8 mouse cellular contexts compared by ENCODE assay signal in genomic region chr4:126753268-126754230, GRCm38 (mm10). TPM values are rescaled to one million over a fixed set of nuclear protein-coding genes. Genes with fewer than 3 reads are reported as not detected.
A peak's percentile ranks its signal among the peaks of the same experiment; 100 is the strongest.
DNase-seq lines count a peak whose midpoint lies in the region; ATAC-seq and TF ChIP-seq lines count a peak whose summit lies in the region.

TSS of gene Ncdn (minus strand) at chr4:126753438.
TSS of gene AU040320 (plus strand) at chr4:126753544.

- H3K4me3 ChIP-seq in bone marrow, adult 2 months (replicated peaks; ENCODE audit: control insufficient read depth, low read depth, low read length), result peak within 1 kb of the TSS; percentile 94
- peak within 1 kb of the TSS; percentile 91 for H3K4me3 ChIP-seq in embryonic facial prominence, embryonic 15.5 days (replicated peaks)
- H3K4me3 ChIP-seq in kidney, embryonic 15.5 days (replicated peaks), result peak within 1 kb of the TSS; percentile 96

- WGBS in bone marrow, adult 2 months, result under 1% methylated on average over 71 of the region's 71 CpGs
- WGBS in embryonic facial prominence, embryonic 15.5 days, result under 1% methylated on average over 66 of the region's 71 CpGs
- WGBS in kidney, embryonic 15.5 days, result under 1% methylated on average over 71 of the region's 71 CpGs

- DNase-seq in 416B (ENCODE audit: low read depth) (peak; percentile 97), liver (peak; percentile 96)
- peak; percentile 96 to 97 for DNase-seq in heart, adult 9 months (ENCODE audit: low spot score in 2 of 2)
- DNase-seq in spleen, postnatal 4 days (ENCODE audit: low spot score in 2 of 2), result peak; percentile 96 to 98

- ATAC-seq in embryonic facial prominence, embryonic 15.5 days (ENCODE audit: insufficient number of reproducible peaks, low FRiP score, low TSS enrichment, low read depth), result peak; percentile 99
- ATAC-seq in kidney, embryonic 15.5 days (replicated peaks; ENCODE audit: low FRiP score), result peak; percentile 99
- ATAC-seq in monocyte, adult 5-6 weeks (replicated peaks; ENCODE audit: insufficient number of reproducible peaks, low FRiP score, low TSS enrichment, poor library complexity, severe bottlenecking), result peak; percentile 95

- H3K36me3 ChIP-seq in embryonic facial prominence, embryonic 15.5 days, result peaks cover 27% of the 10 kb centered on the region
- peaks cover 31% of the 10 kb centered on the region for H3K36me3 ChIP-seq in kidney, embryonic 15.5 days

- no peaks in the 10 kb centered on the region for H3K27me3 ChIP-seq in embryonic facial prominence, embryonic 15.5 days
- H3K27me3 ChIP-seq in kidney, embryonic 15.5 days, result no peaks in the 10 kb centered on the region

- H3K4me2 ChIP-seq in embryonic facial prominence, embryonic 15.5 days (replicated peaks), result peak within 1 kb of the TSS; percentile 98
- H3K4me2 ChIP-seq in kidney, embryonic 15.5 days, result peak within 1 kb of the TSS; percentile 82

- H3K4me1 ChIP-seq in bone marrow, adult 2 months (ENCODE audit: control insufficient read depth, insufficient read depth, low read length), result no peaks in the 10 kb centered on the region
- peaks cover 51% of the 10 kb centered on the region for H3K4me1 ChIP-seq in embryonic facial prominence, embryonic 15.5 days
- peaks cover 48% of the 10 kb centered on the region for H3K4me1 ChIP-seq in kidney, embryonic 15.5 days

- no peak for TF ChIP-seq CTCF in bone marrow, adult 2 months (IDR thresholded peaks at IDR 0.05; ENCODE audit: control insufficient read depth, insufficient read depth, low read length)

- peak within 1 kb of the TSS; percentile 82 for H3K9ac ChIP-seq in embryonic facial prominence, embryonic 15.5 days
- peak within 1 kb of the TSS; percentile 63 for H3K9ac ChIP-seq in kidney, embryonic 15.5 days

- peak; percentile 73; the same call in 1 of the 2 replicates for TF ChIP-seq POLR2A in bone marrow, adult 2 months (IDR thresholded peaks at IDR 0.05; ENCODE audit: borderline replicate concordance, control insufficient read depth, low read depth, low read length)

- H3K27ac ChIP-seq in bone marrow, adult 2 months (ENCODE audit: control insufficient read depth, insufficient read depth, low read depth, low read length, poor library complexity), result peak within 1 kb of the TSS; percentile 92
- H3K27ac ChIP-seq in embryonic facial prominence, embryonic 15.5 days (replicated peaks), result peak within 1 kb of the TSS; percentile 98
- peak within 1 kb of the TSS; percentile 95 for H3K27ac ChIP-seq in kidney, embryonic 15.5 days

- no peaks in the 10 kb centered on the region for H3K9me3 ChIP-seq in embryonic facial prominence, embryonic 15.5 days (replicated peaks)
- no peaks in the 10 kb centered on the region for H3K9me3 ChIP-seq in kidney, embryonic 15.5 days (replicated peaks)

RNA-seq across cellular contexts. Expression of gene Ncdn, which starts in this region (rescaled TPM):
- 6.2 and 10.2 TPM in 2 replicates for polyA plus RNA-seq in bone marrow, adult 2 months (2011; ENCODE audit: insufficient read depth, insufficient read length, low replicate concordance, missing spikeins)
- 31.6 and 33.4 TPM in 2 replicates for polyA plus RNA-seq in embryonic facial prominence, embryonic 15.5 days (2015; fragmentation: Nextera tagmentation; extraction: Ambion mirVana)
- 27.1 and 28.2 TPM in 2 replicates for polyA plus RNA-seq in kidney, embryonic 15.5 days (2015; fragmentation: Nextera tagmentation; extraction: Ambion mirVana)
- total RNA-seq in monocyte, adult 5-6 weeks (2017), result 4.7 to 9.4 TPM (median 6.5 TPM) in 3 replicates

RNA-seq across cellular contexts. Expression of gene AU040320, which starts in this region (rescaled TPM):
- 7.5 and 13.9 TPM in 2 replicates for polyA plus RNA-seq in bone marrow, adult 2 months (2011; ENCODE audit: insufficient read depth, insufficient read length, low replicate concordance, missing spikeins)
- 17.6 and 22.7 TPM in 2 replicates for polyA plus RNA-seq in embryonic facial prominence, embryonic 15.5 days (2015; fragmentation: Nextera tagmentation; extraction: Ambion mirVana)
- 24.5 and 27.8 TPM in 2 replicates for polyA plus RNA-seq in kidney, embryonic 15.5 days (2015; fragmentation: Nextera tagmentation; extraction: Ambion mirVana)
- 18.5 to 37.3 TPM (median 20.5 TPM) in 3 replicates for total RNA-seq in monocyte, adult 5-6 weeks (2017)

Comparison
In these comparisons a context has a peak if more than half of its experiments do, and no peak if none do; other contexts are left out.
1. Peak in every context shown above with its lines: DNase-seq, ATAC-seq, H3K4me3 ChIP-seq and H3K27ac ChIP-seq.